Mouse (Mus musculus) heart, embryonic 12.5 days (tissue): ENCODE measurements around the gene Plpp3. TPM values are rescaled to one million over a fixed set of nuclear protein-coding genes. Genes with fewer than 3 reads are reported as not detected.

Experiments
- ATAC-seq: fragments of 200-750 bp; cut with Nextera tagmentation; 2 replicates; pipeline ENCODE4 v1.8.0; 2017; ENCODE audit warnings: moderate TSS enrichment, moderate library complexity; ENCODE audit not compliant: insufficient number of reproducible peaks, low FRiP score
- H3K27ac ChIP-seq: fragments of 300-500 bp; sonication (generic); 2 replicates; pipeline ENCODE4 v1.5.1; 2016; ENCODE audit warnings: mild to moderate bottlenecking, moderate library complexity; ENCODE audit not compliant: poor library complexity, severe bottlenecking
- H3K27me3 ChIP-seq: fragments of 300-500 bp; sonication (generic); replicated peaks from 2 replicates; pipeline ENCODE4 v1.6.1; 2016; ENCODE audit warnings: mild to moderate bottlenecking, moderate library complexity
- H3K36me3 ChIP-seq: fragments of 300-500 bp; sonication (generic); 2 replicates; pipeline ENCODE4 v1.6.1; 2016; ENCODE audit warnings: mild to moderate bottlenecking, moderate library complexity
- H3K4me1 ChIP-seq: fragments of 300-500 bp; sonication (generic); replicated peaks from 2 replicates; pipeline ENCODE4 v1.6.1; 2016; ENCODE audit warnings: mild to moderate bottlenecking
- H3K4me2 ChIP-seq: fragments of 300-500 bp; sonication (generic); 2 replicates; pipeline ENCODE4 v1.6.1; 2016; ENCODE audit warnings: mild to moderate bottlenecking, moderate library complexity
- H3K4me3 ChIP-seq: fragments of 300-500 bp; sonication (generic); 2 replicates; pipeline ENCODE4 v1.5.1; 2016; ENCODE audit warnings: mild to moderate bottlenecking
- H3K9ac ChIP-seq: fragments of 300-500 bp; sonication (generic); 2 replicates; pipeline ENCODE4 v1.6.1; 2016; ENCODE audit warnings: mild to moderate bottlenecking, moderate library complexity
- H3K9me3 ChIP-seq: fragments of 300-500 bp; sonication (generic); replicated peaks from 2 replicates; pipeline ENCODE4 v1.6.1; 2016; ENCODE audit warnings: mild to moderate bottlenecking, moderate library complexity
- WGBS: fragments of 180-500 bp; shearing (Covaris S2); methylation state at CpG from one replicate; pipeline ENCODE4 v1.1.7; 2016; 5-methylcytosine and 5-hydroxymethylcytosine counted together
- polyA plus RNA-seq: library from polyadenylated mRNA; unstranded; fragments of >200 nt; fragmentation: Nextera tagmentation; extraction: Ambion mirVana; gene quantifications from 2 replicates; pipeline ENCODE4 v1.2.1, GENCODE M21; 2016

Plpp3 gene
- polyA plus RNA-seq, 1 experiment from 2014 or later: 30.3 TPM

GRCm38 (mm10) chr4:105248161-105248560, 91.0 kb downstream of the Plpp3 start:
- no peaks in the 10 kb centered on the region for H3K9me3 ChIP-seq
- 64% methylated on average over 1 of the region's 1 CpGs for WGBS
- no peak overlapping the region for H3K4me3 ChIP-seq
- H3K36me3 ChIP-seq: no peaks in the 10 kb centered on the region
- no peak overlapping the region for H3K27ac ChIP-seq
- H3K4me1 ChIP-seq: peaks cover 17% of the 10 kb centered on the region
- no peak for ATAC-seq
- H3K4me2 ChIP-seq: no peak overlapping the region
- 0 out of 2 replicates have a peak, but pooled peaks cover 2% of the 10 kb centered on the region for H3K27me3 ChIP-seq
- no peak overlapping the region for H3K9ac ChIP-seq

- H3K4me1 ChIP-seq: peaks cover 26% of the 10 kb centered on the region
- H3K9me3 ChIP-seq: no peaks in the 10 kb centered on the region
- no peak overlapping the region for H3K27ac ChIP-seq
- 76% methylated on average over 4 of the region's 4 CpGs for WGBS
- no peak overlapping the region for H3K4me3 ChIP-seq
- no peaks in the 10 kb centered on the region for H3K36me3 ChIP-seq
- ATAC-seq: no peak
- H3K9ac ChIP-seq: no peak overlapping the region
- H3K4me2 ChIP-seq: no peak overlapping the region
- H3K27me3 ChIP-seq: 0 out of 2 replicates have a peak, but pooled peaks cover 2% of the 10 kb centered on the region
Measured at GRCm38 (mm10) chr4:105249283-105249682, 92.1 kb downstream of the Plpp3 start.

- Histone ChIP-seq H3K4me2 (no peak overlapping the region), H3K36me3 (no peaks in the 10 kb centered on the region), H3K4me1 (peaks cover 17% of the 10 kb centered on the region), H3K27ac (no peak overlapping the region), H3K9ac (no peak overlapping the region), H3K9me3 (no peaks in the 10 kb centered on the region), H3K27me3 (no peaks in the 10 kb centered on the region), H3K4me3 (no peak overlapping the region)
- 71% methylated on average over 3 of the region's 3 CpGs for WGBS
- no peak for ATAC-seq
Measured at GRCm38 (mm10) chr4:105250946-105251345, 93.8 kb downstream of the Plpp3 start.

GRCm38 (mm10) chr4:105252044-105252443, 94.9 kb downstream of the Plpp3 start:
- no peak overlapping the region for H3K9ac ChIP-seq
- no peak overlapping the region for H3K27ac ChIP-seq
- 69% methylated on average over 3 of the region's 3 CpGs for WGBS
- no peaks in the 10 kb centered on the region for H3K27me3 ChIP-seq
- H3K4me3 ChIP-seq: no peak overlapping the region
- H3K9me3 ChIP-seq: no peaks in the 10 kb centered on the region
- no peaks in the 10 kb centered on the region for H3K36me3 ChIP-seq
- H3K4me1 ChIP-seq: peaks cover 17% of the 10 kb centered on the region
- ATAC-seq: no peak
- no peak overlapping the region for H3K4me2 ChIP-seq

- H3K36me3 ChIP-seq: no peaks in the 10 kb centered on the region
- H3K4me2 ChIP-seq: no peak overlapping the region
- H3K27me3 ChIP-seq: no peaks in the 10 kb centered on the region
- 54% methylated on average over 5 of the region's 5 CpGs for WGBS
- no peaks in the 10 kb centered on the region for H3K9me3 ChIP-seq
- H3K27ac ChIP-seq: no peak overlapping the region
- no peak for ATAC-seq
- H3K4me1 ChIP-seq: peaks cover 17% of the 10 kb centered on the region
- no peak overlapping the region for H3K9ac ChIP-seq
- no peak overlapping the region for H3K4me3 ChIP-seq
Measured at GRCm38 (mm10) chr4:105252571-105253200, 95.5 kb downstream of the Plpp3 start.

- no peak overlapping the region for H3K27ac ChIP-seq
- peaks cover 17% of the 10 kb centered on the region for H3K4me1 ChIP-seq
- no peak overlapping the region for H3K9ac ChIP-seq
- H3K4me3 ChIP-seq: no peak overlapping the region
- H3K27me3 ChIP-seq: no peaks in the 10 kb centered on the region
- 58% methylated on average over 6 of the region's 6 CpGs for WGBS
- no peak for ATAC-seq
- H3K36me3 ChIP-seq: no peaks in the 10 kb centered on the region
- H3K9me3 ChIP-seq: no peaks in the 10 kb centered on the region
- H3K4me2 ChIP-seq: no peak overlapping the region
Measured at GRCm38 (mm10) chr4:105253453-105254341, 96.5 kb downstream of the Plpp3 start.

GRCm38 (mm10) chr4:105254365-105254764, 97.2 kb downstream of the Plpp3 start:
- H3K27me3 ChIP-seq: no peaks in the 10 kb centered on the region
- H3K27ac ChIP-seq: no peak overlapping the region
- H3K36me3 ChIP-seq: no peaks in the 10 kb centered on the region
- H3K9ac ChIP-seq: no peak overlapping the region
- H3K4me2 ChIP-seq: no peak overlapping the region
- WGBS: 77% methylated on average over 4 of the region's 4 CpGs
- ATAC-seq: no peak
- peaks cover 17% of the 10 kb centered on the region for H3K4me1 ChIP-seq
- no peak overlapping the region for H3K4me3 ChIP-seq
- no peaks in the 10 kb centered on the region for H3K9me3 ChIP-seq

GRCm38 (mm10) chr4:105255185-105255584, 98.0 kb downstream of the Plpp3 start:
- no peak for ATAC-seq
- H3K9ac ChIP-seq: no peak overlapping the region
- WGBS: 82% methylated on average over 3 of the region's 3 CpGs
- no peaks in the 10 kb centered on the region for H3K36me3 ChIP-seq
- H3K4me1 ChIP-seq: peaks cover 19% of the 10 kb centered on the region
- no peaks in the 10 kb centered on the region for H3K9me3 ChIP-seq
- H3K27me3 ChIP-seq: no peaks in the 10 kb centered on the region
- H3K4me3 ChIP-seq: no peak overlapping the region
- no peak overlapping the region for H3K27ac ChIP-seq
- H3K4me2 ChIP-seq: no peak overlapping the region

GRCm38 (mm10) chr4:105257667-105258560, 100.8 kb downstream of the Plpp3 start:
- 65% methylated on average over 11 of the region's 11 CpGs for WGBS
- Histone ChIP-seq H3K27ac (no peak overlapping the region), H3K4me2 (no peak overlapping the region), H3K4me3 (no peak overlapping the region), H3K36me3 (no peaks in the 10 kb centered on the region), H3K9me3 (no peaks in the 10 kb centered on the region), H3K9ac (no peak overlapping the region), H3K27me3 (no peaks in the 10 kb centered on the region), H3K4me1 (peaks cover 29% of the 10 kb centered on the region)
- no peak for ATAC-seq

- no peak for ATAC-seq
- H3K9ac ChIP-seq: no peak overlapping the region
- H3K4me3 ChIP-seq: no peak overlapping the region
- no peaks in the 10 kb centered on the region for H3K36me3 ChIP-seq
- H3K27me3 ChIP-seq: peaks cover 4% of the 10 kb centered on the region; the same call in 1 of the 2 replicates
- no peaks in the 10 kb centered on the region for H3K9me3 ChIP-seq
- H3K4me1 ChIP-seq: peaks cover 18% of the 10 kb centered on the region; the same call in 1 of the 2 replicates
- 45% methylated on average over 2 of the region's 2 CpGs for WGBS
- H3K27ac ChIP-seq: no peak overlapping the region
- no peak overlapping the region for H3K4me2 ChIP-seq
Measured at GRCm38 (mm10) chr4:105260385-105260784, 103.2 kb downstream of the Plpp3 start.
